Mouse (Mus musculus) CH12.LX (cell line): ENCODE results near the gene Map7.

Experiments used
- BHLHE40 ChIP-seq: IDR thresholded peaks from 2 replicates; pipeline ENCODE4 v1.6.1; 2011; ENCODE audit warnings: mild to moderate bottlenecking, low read depth, low read length, improper control_type of control experiment
- CTCF ChIP-seq, 2 experiments: IDR thresholded peaks in 1 of 2; conservative IDR thresholded peaks in 1 of 2; 2 replicates each; pipeline ENCODE4 v1.5.1; 2011 to 2012; ENCODE audit warnings: low read depth in 2 of 2, low read length in 2 of 2, improper control_type of control experiment in 1 of 2, inconsistent platforms in 1 of 2, mild to moderate bottlenecking in 1 of 2, moderate library complexity in 1 of 2
- E2F4 ChIP-seq: IDR thresholded peaks from 2 replicates; pipeline ENCODE4 v1.6.1; 2011; ENCODE audit warnings: low read depth, low read length, improper control_type of control experiment; ENCODE audit not compliant: insufficient replicate concordance
- ELF1 ChIP-seq: IDR thresholded peaks from 2 replicates; pipeline ENCODE4 v1.6.1; 2014; ENCODE audit warnings: low read depth, mild to moderate bottlenecking, inconsistent platforms, low read length, improper control_type of control experiment
- GABPA ChIP-seq: IDR thresholded peaks from 2 replicates; pipeline ENCODE4 v1.6.1; 2012; ENCODE audit warnings: low read depth, low read length, improper control_type of control experiment, inconsistent platforms; ENCODE audit not compliant: insufficient replicate concordance
- JUN ChIP-seq: IDR thresholded peaks from 2 replicates; pipeline ENCODE4 v1.6.1; 2011; ENCODE audit warnings: low read depth, mild to moderate bottlenecking, low read length, improper control_type of control experiment, moderate library complexity; ENCODE audit not compliant: insufficient read depth
- MAZ ChIP-seq: IDR thresholded peaks from 2 replicates; pipeline ENCODE4 v1.6.1; 2012; ENCODE audit warnings: low read depth, mild to moderate bottlenecking, inconsistent platforms, low read length, improper control_type of control experiment, moderate library complexity
- NELFE ChIP-seq: IDR thresholded peaks from 2 replicates; pipeline ENCODE4 v1.6.1; 2011; ENCODE audit warnings: low read depth, low read length, improper control_type of control experiment
- POLR2A ChIP-seq: IDR thresholded peaks from 2 replicates; pipeline ENCODE4 v1.6.1; 2011; ENCODE audit warnings: low read depth, mild to moderate bottlenecking, improper control_type of control experiment, low read length
- RCOR1 ChIP-seq: conservative IDR thresholded peaks from 2 replicates; pipeline ENCODE4 v1.6.1; 2012; ENCODE audit warnings: low read depth, mild to moderate bottlenecking, inconsistent platforms, low read length, improper control_type of control experiment
- TCF12 ChIP-seq: IDR thresholded peaks from 2 replicates; pipeline ENCODE4 v1.6.1; 2014; ENCODE audit warnings: low read depth, mild to moderate bottlenecking, inconsistent platforms, low read length, improper control_type of control experiment
- USF1 ChIP-seq: IDR thresholded peaks from 2 replicates; pipeline ENCODE4 v1.6.1; 2014; ENCODE audit warnings: low read depth, mild to moderate bottlenecking, inconsistent platforms, low read length, improper control_type of control experiment
- ZC3H11A ChIP-seq: IDR thresholded peaks from 2 replicates; pipeline ENCODE4 v1.6.1; 2012; ENCODE audit warnings: low read depth, mild to moderate bottlenecking, inconsistent platforms, low read length, improper control_type of control experiment
- ZNF384 ChIP-seq: IDR thresholded peaks from 2 replicates; pipeline ENCODE4 v1.6.1; 2012; ENCODE audit warnings: low read depth, low read length, improper control_type of control experiment, inconsistent platforms

DNA sequence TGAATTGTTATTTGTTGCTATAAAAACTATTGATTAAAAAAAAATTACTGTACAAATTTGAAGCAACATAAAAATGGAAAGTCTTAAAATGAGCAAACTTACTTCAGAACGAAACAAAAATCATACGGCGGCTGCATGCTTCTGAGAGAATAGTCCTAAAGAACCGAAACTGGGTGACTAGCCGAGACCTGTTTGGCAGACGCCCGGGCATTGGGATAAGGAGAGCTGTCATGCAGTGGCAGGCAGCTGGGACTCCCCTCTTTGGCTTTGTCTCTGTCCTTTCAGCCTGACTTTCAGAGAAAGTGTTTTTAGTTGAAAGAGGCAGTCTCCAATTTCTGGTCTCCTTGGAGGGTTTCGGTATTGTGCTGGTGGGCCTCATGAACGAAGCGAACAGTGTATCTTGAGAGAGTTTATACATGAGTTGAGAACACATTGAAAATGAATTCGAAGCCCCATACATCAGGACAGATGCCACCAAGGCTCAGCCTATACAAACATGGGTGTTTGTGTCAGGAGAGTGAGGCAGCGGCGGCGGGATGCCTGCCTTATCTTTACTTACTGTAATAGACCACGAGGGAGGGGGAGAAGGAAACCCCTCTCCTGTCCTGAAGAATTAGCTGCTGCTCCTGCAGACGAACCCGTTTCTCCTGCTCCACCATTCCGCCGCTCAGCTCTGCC lies 21.8 kb downstream of the Map7 start:
- no peak for TF ChIP-seq ELF1
- TF ChIP-seq E2F4: no peak
- no peak for TF ChIP-seq POLR2A
- TF ChIP-seq JUN: no peak
- no peak for TF ChIP-seq TCF12
- no peak for TF ChIP-seq ZC3H11A
- TF ChIP-seq BHLHE40: peak; percentile 65
- TF ChIP-seq CTCF (conservative IDR thresholded peaks at IDR 0.05 in 1 of 2, IDR thresholded peaks at IDR 0.05 in 1 of 2; ENCODE audit: low read depth in 2 of 2, low read length in 2 of 2): no peak
- no peak for TF ChIP-seq MAZ
- no peak for TF ChIP-seq RCOR1
- no peak for TF ChIP-seq GABPA
- no peak for TF ChIP-seq USF1
- TF ChIP-seq NELFE: no peak
- TF ChIP-seq ZNF384: no peak
